Mouse (Mus musculus): ENCODE measurements around the gene Irf6. TPM values are rescaled to one million over a fixed set of nuclear protein-coding genes. Genes with fewer than 3 reads are reported as not detected.

The Irf6 gene
- total RNA-seq, 1 experiment from 2014 or later: not detected

DNA sequence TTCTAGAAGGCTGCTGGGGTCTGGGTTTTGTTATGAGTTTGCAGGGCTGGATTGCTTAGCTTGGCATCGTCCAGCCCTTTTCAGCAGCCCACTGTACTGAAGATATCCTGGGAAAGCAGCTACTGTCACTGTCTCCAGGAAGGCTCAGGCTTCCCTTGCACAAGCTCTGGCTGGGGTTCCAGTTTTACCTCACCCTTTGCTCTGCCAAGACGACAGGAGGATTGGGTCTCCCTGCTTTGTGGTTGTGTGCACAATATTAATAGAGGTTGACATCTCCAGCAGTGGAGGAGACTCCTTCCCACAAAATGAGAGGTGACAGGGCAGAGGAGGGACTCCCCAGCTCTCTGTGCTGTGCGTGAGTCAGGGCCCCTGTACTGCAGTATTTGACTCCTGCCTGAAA lies 3.7 kb upstream of the Irf6 start:
- no peak for ATAC-seq (replicated peaks; ENCODE audit: insufficient number of reproducible peaks, low FRiP score, low TSS enrichment, poor library complexity, severe bottlenecking)

GRCm38 (mm10) chr1:193151134-193151533 lies 1.8 kb upstream of the Irf6 start:
- ATAC-seq (replicated peaks; ENCODE audit: insufficient number of reproducible peaks, low FRiP score, low TSS enrichment, poor library complexity, severe bottlenecking): no peak

DNA sequence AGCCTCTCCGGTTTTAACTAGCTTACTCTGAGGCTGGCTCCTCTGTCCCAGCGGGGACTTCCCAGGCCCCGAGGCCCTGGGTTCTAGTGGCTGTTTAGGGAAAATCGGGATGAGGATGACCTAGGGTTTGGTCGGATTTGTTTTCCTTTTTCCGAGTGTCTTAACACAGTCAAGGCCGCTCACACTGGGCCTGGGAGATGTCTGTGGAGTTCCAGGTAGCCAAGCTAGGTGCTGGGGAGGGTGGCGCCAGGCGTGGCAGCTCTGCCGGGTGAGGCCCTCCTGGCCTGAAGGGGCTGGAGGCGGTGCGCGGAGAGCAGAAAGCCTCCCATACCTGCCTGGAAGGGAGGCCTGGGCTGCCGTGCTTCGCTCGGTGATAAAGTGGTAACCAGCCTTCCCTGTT lies 650 bp downstream of the Irf6 start:
- ATAC-seq (replicated peaks; ENCODE audit: insufficient number of reproducible peaks, low FRiP score, low TSS enrichment, poor library complexity, severe bottlenecking): no peak

GRCm38 (mm10) chr1:193156316-193157110 lies 3.6 kb downstream of the Irf6 start:
- ATAC-seq (replicated peaks; ENCODE audit: insufficient number of reproducible peaks, low FRiP score, low TSS enrichment, poor library complexity, severe bottlenecking): no peak

- ATAC-seq (replicated peaks; ENCODE audit: insufficient number of reproducible peaks, low FRiP score, low TSS enrichment, poor library complexity, severe bottlenecking): no peak
These were observed 4.2 kb downstream of the Irf6 start for GRCm38 (mm10) chr1:193157111-193157492.

GRCm38 (mm10) chr1:193159163-193159562 lies 6.3 kb downstream of the Irf6 start:
- no peak for ATAC-seq (replicated peaks; ENCODE audit: insufficient number of reproducible peaks, low FRiP score, low TSS enrichment, poor library complexity, severe bottlenecking)

DNA sequence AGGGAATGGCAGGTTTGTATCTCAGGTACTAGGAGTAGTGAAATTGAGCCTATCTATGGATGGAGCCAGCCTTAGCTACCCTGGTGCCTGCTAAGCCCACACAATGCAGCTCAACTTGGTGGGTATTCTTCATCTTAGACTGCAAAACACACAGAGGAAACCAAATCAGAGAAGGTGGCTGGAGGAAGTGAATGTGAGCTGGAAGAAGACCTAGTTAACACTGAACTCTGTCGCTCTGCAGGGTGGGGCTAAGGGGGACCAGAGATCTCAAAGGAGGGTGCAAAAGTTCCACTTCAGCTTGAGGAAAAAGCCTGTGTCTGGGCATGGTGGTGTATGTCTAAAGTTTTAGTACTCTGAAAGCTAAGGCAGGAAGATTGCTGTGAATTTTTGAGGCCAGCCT lies 6.7 kb downstream of the Irf6 start:
- ATAC-seq (replicated peaks; ENCODE audit: insufficient number of reproducible peaks, low FRiP score, low TSS enrichment, poor library complexity, severe bottlenecking): no peak

DNA sequence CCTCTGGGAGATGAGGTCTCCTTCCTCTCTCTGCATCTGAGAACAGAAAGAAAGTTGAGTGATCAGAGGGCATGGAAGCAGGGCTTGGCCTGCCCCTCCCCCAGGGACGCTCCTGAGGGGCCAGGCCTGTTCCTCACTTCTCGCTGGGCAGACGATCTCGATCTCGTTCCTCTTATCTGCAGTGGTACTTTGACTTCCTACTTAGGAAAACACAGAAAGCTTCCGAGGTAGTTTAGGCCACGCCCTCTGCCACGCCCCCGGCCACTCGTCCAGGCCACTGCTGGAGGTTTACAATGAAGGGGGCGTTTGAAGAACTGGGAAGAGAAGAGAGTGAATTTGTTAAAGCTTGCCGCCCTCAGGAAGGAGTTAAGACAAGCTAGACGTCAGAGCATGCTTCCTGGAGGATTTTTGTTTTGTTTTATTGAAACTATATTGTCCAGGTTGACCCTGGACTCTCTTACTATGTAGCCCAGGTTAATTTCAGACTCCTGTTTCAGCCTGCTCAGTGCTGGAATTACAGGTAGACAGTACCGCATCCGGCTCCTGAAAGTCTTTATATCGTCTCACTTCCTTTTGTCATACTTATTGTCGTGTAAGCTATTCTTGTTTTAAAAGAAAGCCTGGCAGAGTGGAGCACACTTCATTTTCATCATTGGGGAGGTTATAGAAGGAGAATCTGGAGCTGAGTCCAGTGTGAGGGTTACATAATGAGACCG lies 7.6 kb downstream of the Irf6 start:
- peak; percentile 79 for ATAC-seq (replicated peaks; ENCODE audit: insufficient number of reproducible peaks, low FRiP score, low TSS enrichment, poor library complexity, severe bottlenecking)

DNA sequence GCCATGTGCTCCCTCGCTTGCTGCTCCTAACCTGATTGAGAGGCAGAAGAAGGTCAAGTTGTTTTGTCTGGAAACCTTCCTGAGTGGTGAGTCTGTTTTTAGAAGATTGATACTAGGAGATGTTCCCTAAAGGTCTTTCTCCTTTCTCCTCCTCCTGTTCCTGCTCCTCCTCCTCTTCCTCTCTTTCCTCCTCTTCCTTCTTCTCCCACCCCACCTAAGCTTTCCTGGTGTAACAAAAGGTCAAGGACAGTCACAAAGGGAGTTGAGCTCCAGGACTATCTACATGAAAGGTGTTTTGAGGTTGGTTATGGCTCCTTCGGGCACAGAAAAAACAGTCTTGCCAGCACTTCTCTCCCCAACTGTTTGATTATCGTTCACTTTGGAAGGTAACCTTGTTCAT lies 14.8 kb downstream of the Irf6 start, which contains the start of gene A130010J15Rik:
TSS of gene A130010J15Rik (plus strand) at position 301 of the 400 bp plus-strand sequence.
- no peak for ATAC-seq (replicated peaks; ENCODE audit: insufficient number of reproducible peaks, low FRiP score, low TSS enrichment, poor library complexity, severe bottlenecking)

GRCm38 (mm10) chr1:193169228-193169627 lies 16.3 kb downstream of the Irf6 start:
- ATAC-seq (replicated peaks; ENCODE audit: insufficient number of reproducible peaks, low FRiP score, low TSS enrichment, poor library complexity, severe bottlenecking): no peak

DNA sequence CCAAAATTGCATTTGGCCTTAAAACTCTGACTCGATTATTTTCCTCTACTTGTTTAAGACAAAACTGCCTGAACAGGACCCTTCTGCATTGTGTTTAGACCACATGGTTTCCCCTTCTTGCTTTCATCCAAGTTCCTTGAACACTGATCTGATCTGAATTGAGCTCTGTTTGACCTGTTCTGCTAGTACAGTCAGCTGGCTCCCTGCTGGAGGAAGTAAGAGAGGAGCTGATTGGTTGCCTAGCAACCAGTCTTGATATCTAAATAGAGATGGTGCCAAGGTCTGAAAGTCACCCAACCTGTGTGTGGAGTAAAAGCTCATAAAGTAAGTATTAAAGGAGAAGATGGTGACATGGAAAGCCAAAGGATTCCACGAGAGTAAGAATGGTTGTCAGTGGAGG lies 16.9 kb downstream of the Irf6 start:
- ATAC-seq (replicated peaks; ENCODE audit: insufficient number of reproducible peaks, low FRiP score, low TSS enrichment, poor library complexity, severe bottlenecking): no peak

GRCm38 (mm10) chr1:193172991-193173809 lies 20.3 kb downstream of the Irf6 start:
- peak; percentile 93 for ATAC-seq (replicated peaks; ENCODE audit: insufficient number of reproducible peaks, low FRiP score, low TSS enrichment, poor library complexity, severe bottlenecking)

GRCm38 (mm10) chr1:193173810-193174129 lies 20.9 kb downstream of the Irf6 start:
- ATAC-seq (replicated peaks; ENCODE audit: insufficient number of reproducible peaks, low FRiP score, low TSS enrichment, poor library complexity, severe bottlenecking): no peak

DNA sequence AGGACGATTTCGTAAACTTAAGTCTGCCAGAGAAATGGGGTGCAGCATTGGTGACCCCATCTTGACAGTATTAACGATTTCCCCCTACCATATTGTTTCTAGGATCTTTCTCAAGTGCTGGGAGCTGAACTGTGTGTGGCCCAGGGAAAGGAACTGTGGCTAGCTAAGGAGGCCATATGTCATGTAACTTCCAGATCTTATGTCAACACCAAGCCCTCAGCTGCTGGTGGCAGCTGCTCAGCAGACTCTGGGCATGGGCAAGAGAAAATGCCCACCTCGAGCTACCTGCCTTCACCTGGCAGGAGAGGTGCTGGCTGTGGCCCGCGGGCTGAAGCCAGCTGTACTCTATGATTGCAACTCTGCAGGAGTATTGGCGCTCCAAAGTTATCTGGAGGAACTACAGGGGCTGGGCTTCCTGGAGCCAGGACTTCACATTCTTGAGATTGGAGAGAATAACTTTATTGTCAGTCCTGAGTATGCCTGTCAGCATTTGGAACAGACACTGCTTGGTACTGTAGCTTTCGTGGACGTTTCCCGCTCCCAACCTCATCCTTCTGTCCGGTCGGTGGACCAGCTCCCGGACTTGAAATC lies 21.3 kb downstream of the Irf6 start:
- no peak for ATAC-seq (replicated peaks; ENCODE audit: insufficient number of reproducible peaks, low FRiP score, low TSS enrichment, poor library complexity, severe bottlenecking)

- ATAC-seq (replicated peaks; ENCODE audit: insufficient number of reproducible peaks, low FRiP score, low TSS enrichment, poor library complexity, severe bottlenecking): no peak
These were observed 28.2 kb downstream of the Irf6 start for GRCm38 (mm10) chr1:193181104-193181503.

DNA sequence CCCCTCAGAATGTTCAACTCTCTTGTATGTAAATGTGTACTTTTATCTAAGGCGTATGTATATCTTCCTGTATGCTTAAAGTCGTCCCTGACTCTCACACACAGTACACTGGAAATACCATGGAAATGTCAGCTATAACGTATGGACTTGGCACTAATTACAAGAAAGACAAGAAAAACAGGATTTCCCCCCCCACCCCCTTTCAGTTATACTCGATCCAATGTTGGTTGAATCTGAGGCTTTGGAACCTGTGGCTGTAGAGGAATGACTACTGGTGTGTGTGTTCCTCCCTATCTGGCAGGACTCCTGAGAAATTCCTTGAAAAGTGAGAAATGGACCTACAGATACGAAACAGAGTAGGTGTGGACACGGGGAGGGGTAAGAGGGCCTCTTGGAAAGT lies 35.3 kb downstream of the Irf6 start:
- no peak for ATAC-seq (replicated peaks; ENCODE audit: insufficient number of reproducible peaks, low FRiP score, low TSS enrichment, poor library complexity, severe bottlenecking)

DNA sequence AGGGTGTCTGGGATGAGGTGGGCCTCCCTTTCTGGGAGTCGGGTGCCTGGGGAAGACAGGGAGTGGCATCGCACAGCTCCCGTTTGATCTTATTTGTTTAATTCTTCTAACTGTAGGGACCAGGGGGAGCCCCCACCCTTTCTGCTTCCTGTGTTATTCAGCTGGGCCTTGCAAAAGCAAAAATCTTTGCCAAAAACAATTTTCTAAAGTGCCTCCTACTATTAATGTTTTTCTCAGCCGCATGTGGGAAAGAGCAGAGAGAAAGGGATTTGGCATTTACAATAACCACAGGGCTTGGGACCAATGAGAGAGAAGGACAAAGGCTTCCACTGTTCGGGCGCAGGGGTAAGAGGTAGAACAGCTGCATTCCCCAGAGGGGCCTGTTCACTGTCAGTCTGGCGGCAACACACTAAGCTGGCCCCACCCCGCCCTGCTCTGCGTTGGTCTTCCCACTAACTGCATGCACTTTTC lies 36.3 kb downstream of the Irf6 start:
- no peak for ATAC-seq (replicated peaks; ENCODE audit: insufficient number of reproducible peaks, low FRiP score, low TSS enrichment, poor library complexity, severe bottlenecking)

- no peak for ATAC-seq (replicated peaks; ENCODE audit: insufficient number of reproducible peaks, low FRiP score, low TSS enrichment, poor library complexity, severe bottlenecking)
These were observed 36.9 kb downstream of the Irf6 start for GRCm38 (mm10) chr1:193189771-193190170.

DNA sequence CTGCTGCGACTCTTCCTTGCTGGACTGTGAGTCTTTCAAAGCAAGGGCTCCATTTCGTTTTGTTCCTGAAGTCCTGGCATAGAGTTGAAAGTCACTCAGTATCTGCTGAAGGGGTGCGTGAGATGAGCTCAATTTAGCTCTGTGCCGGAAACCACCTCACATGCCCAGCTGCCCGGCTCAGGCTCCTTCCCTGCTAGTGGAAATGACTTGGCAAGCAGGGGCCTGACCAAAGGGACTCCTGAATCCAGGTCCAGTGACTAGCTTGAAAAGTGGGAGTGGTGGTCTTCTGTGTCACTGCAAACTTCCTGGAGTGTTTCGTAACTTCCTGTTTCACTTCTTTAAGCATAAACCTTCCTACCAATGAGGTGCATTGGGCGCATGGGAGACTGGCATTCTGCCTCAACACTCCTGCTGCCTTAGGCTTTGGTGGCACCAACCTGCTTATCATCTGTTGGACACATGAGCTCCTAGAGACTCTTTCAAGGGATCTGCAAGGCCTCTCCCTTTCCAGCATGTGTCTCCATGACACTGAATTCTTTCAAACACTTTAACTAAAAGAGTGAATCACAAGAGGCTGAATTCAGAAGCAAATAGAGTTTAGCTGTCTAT lies 38.9 kb downstream of the Irf6 start:
- ATAC-seq (replicated peaks; ENCODE audit: insufficient number of reproducible peaks, low FRiP score, low TSS enrichment, poor library complexity, severe bottlenecking): peak; percentile 57

All from monocyte, adult 5-6 weeks (primary cell).